Mouse (Mus musculus) kidney, postnatal 14 days (tissue): ENCODE measurements around the gene Ano6.

Experiments
- DNase-seq: peaks from one replicate; pipeline ENCODE4 v3.0.0; 2022; ENCODE audit warnings: mixed read lengths

Ano6 gene

GRCm38 (mm10) chr15:95828647-95829254, 38.1 kb downstream of the Ano6 start:
- DNase-seq = peak; percentile 66

GRCm38 (mm10) chr15:95829553-95830205, 39.0 kb downstream of the Ano6 start:
- peak; percentile 57 for DNase-seq

GRCm38 (mm10) chr15:95830206-95830560, 39.5 kb downstream of the Ano6 start:
- no peak for DNase-seq

GRCm38 (mm10) chr15:95833292-95833691, 42.6 kb downstream of the Ano6 start:
- DNase-seq = no peak

GRCm38 (mm10) chr15:95836077-95836476, 45.4 kb downstream of the Ano6 start:
- DNase-seq = no peak

GRCm38 (mm10) chr15:95836646-95837434, 46.2 kb downstream of the Ano6 start:
- peak; percentile 30 for DNase-seq

- no peak for DNase-seq
Observed at GRCm38 (mm10) chr15:95837570-95837969, 46.9 kb downstream of the Ano6 start.

GRCm38 (mm10) chr15:95838171-95839020, 47.8 kb downstream of the Ano6 start:
- peak; percentile 75 for DNase-seq

GRCm38 (mm10) chr15:95839789-95840188, 49.1 kb downstream of the Ano6 start:
- DNase-seq = no peak

- DNase-seq = no peak
Observed at GRCm38 (mm10) chr15:95843183-95843949, 52.7 kb downstream of the Ano6 start.

- no peak for DNase-seq
Observed at GRCm38 (mm10) chr15:95844412-95844811, 53.8 kb downstream of the Ano6 start.

- DNase-seq = no peak
Observed at GRCm38 (mm10) chr15:95846102-95846501, 55.5 kb downstream of the Ano6 start.

- peak; percentile 58 for DNase-seq
Observed at GRCm38 (mm10) chr15:95848493-95849064, 57.9 kb downstream of the Ano6 start.

- DNase-seq = no peak
Observed at GRCm38 (mm10) chr15:95849513-95850411, 59.1 kb downstream of the Ano6 start.

GRCm38 (mm10) chr15:95850546-95850945, 59.9 kb downstream of the Ano6 start:
- DNase-seq = no peak

- no peak for DNase-seq
Observed at GRCm38 (mm10) chr15:95855051-95855844, 64.6 kb downstream of the Ano6 start.

GRCm38 (mm10) chr15:95855953-95856352, 65.3 kb downstream of the Ano6 start:
- DNase-seq = no peak

- DNase-seq = peak; percentile 41
Observed at GRCm38 (mm10) chr15:95856684-95857595, 66.3 kb downstream of the Ano6 start.
